9 mouse cellular contexts compared by ENCODE assay signal in genomic region chr9:21166516-21166915, GRCm38 (mm10). TPM values are rescaled to one million over a fixed set of nuclear protein-coding genes. Genes with fewer than 3 reads are reported as not detected.
A peak's percentile ranks its signal among the peaks of the same experiment; 100 is the strongest.
DNase-seq lines count a peak whose midpoint lies in the region; ATAC-seq and TF ChIP-seq lines count a peak whose summit lies in the region.
"Had no signal": no experiment of that assay in that cellular context is flagged by ENCODE, and none has a peak within 500 bp of the region (broad histone marks: within the 10 kb centered on the region; RNA-seq: fewer than 3 reads in every experiment).

No protein-coding gene starts in this region.

- H3K27me3 ChIP-seq in heart, adult 2 months (ENCODE audit: control insufficient read depth, insufficient read depth, low read length), result no peaks in the 10 kb centered on the region
- no peaks in the 10 kb centered on the region for H3K27me3 ChIP-seq in testis, adult 2 months (ENCODE audit: control insufficient read depth, insufficient read depth, low read length)
- peaks cover 60% of the 10 kb centered on the region for H3K27me3 ChIP-seq in liver, embryonic 15.5 days

- DNase-seq in heart, adult 2 months, result no peak
- no peak for DNase-seq in heart, postnatal 4 days
- no peak for DNase-seq in testis, postnatal 14 days (ENCODE audit: low spot score)
- no peak for DNase-seq in embryo, embryonic 11 days
- DNase-seq in c-Kit-positive CD71-positive TER-119-positive erythroid progenitor cells, embryonic 14.5 days (ENCODE audit: low spot score), result no peak
- DNase-seq: layer of hippocampus, adult 9-11 months had no signal

- no peak for TF ChIP-seq POLR2A in heart, adult 2 months (IDR thresholded peaks at IDR 0.05; ENCODE audit: insufficient read depth, low read depth, low read length)
- 0 out of 2 replicates have a peak, but pooled peaks have one; percentile 22 for TF ChIP-seq POLR2A in testis, adult 2 months (IDR thresholded peaks at IDR 0.05; ENCODE audit: control insufficient read depth, low read depth, low read length)

- no peaks in the 10 kb centered on the region for H3K36me3 ChIP-seq in heart, adult 2 months (ENCODE audit: control insufficient read depth, insufficient read depth, low read length)
- no peaks in the 10 kb centered on the region for H3K36me3 ChIP-seq in testis, adult 2 months (ENCODE audit: control insufficient read depth, insufficient read depth, low read length)
- no peaks in the 10 kb centered on the region for H3K36me3 ChIP-seq in liver, embryonic 15.5 days (replicated peaks)

- WGBS in heart, adult 2 months, result 33% methylated on average over 3 of the region's 3 CpGs
- WGBS in liver, embryonic 15.5 days (ENCODE audit: insufficient replicate concordance), result 26% methylated on average over 3 of the region's 3 CpGs

- peak overlapping the region; percentile 73 for H3K4me2 ChIP-seq in liver, embryonic 15.5 days

- intact Hi-C loops in heart, adult 2 months (cut with DNase I), result no loop called here

- H3K9me3 ChIP-seq in liver, embryonic 15.5 days (replicated peaks), result no peaks in the 10 kb centered on the region

- H3K4me1 ChIP-seq in heart, adult 2 months (ENCODE audit: control insufficient read depth, insufficient read depth, low read length), result peaks cover 16% of the 10 kb centered on the region
- H3K4me1 ChIP-seq in testis, adult 2 months (ENCODE audit: control insufficient read depth, insufficient read depth, low read length), result peaks cover 29% of the 10 kb centered on the region
- H3K4me1 ChIP-seq in liver, embryonic 15.5 days (replicated peaks), result peaks cover 65% of the 10 kb centered on the region

- no peaks in the 10 kb centered on the region for H3K79me2 ChIP-seq in heart, adult 2 months (replicated peaks; ENCODE audit: control insufficient read depth, insufficient read depth, low read length)

- TF ChIP-seq EP300 in heart, adult 2 months (IDR thresholded peaks at IDR 0.05; ENCODE audit: insufficient read depth, low read depth, low read length), result no peak

- peak overlapping the region; percentile 32 for H3K9ac ChIP-seq in heart, adult 2 months (ENCODE audit: low read depth, low read length)
- no peak overlapping the region for H3K9ac ChIP-seq in liver, embryonic 15.5 days

- ATAC-seq in liver, embryonic 15.5 days (ENCODE audit: insufficient read depth), result no peak
- no peak for ATAC-seq in monocyte, adult 5-6 weeks (replicated peaks; ENCODE audit: insufficient number of reproducible peaks, low FRiP score, low TSS enrichment, poor library complexity, severe bottlenecking)

- peak overlapping the region; percentile 58; the same call in 1 of the 2 replicates for H3K4me3 ChIP-seq in heart, adult 2 months
- H3K4me3 ChIP-seq in testis, adult 2 months (ENCODE audit: control insufficient read depth, low read depth, low read length), result peak overlapping the region; percentile 81
- 0 out of 2 replicates have a peak overlapping the region, but pooled peaks have one; percentile 50 for H3K4me3 ChIP-seq in liver, embryonic 15.5 days (replicated peaks)

- TF ChIP-seq CTCF in heart, adult 2 months (IDR thresholded peaks at IDR 0.05), result no peak
- TF ChIP-seq CTCF in testis, adult 2 months (IDR thresholded peaks at IDR 0.05; ENCODE audit: control insufficient read depth, insufficient read depth, insufficient replicate concordance, low read depth, low read length), result no peak

- no peak overlapping the region for H3K27ac ChIP-seq in heart, adult 2 months
- H3K27ac ChIP-seq in testis, adult 2 months (ENCODE audit: control insufficient read depth, insufficient read depth, low read depth, low read length), result no peak overlapping the region
- no peak overlapping the region for H3K27ac ChIP-seq in liver, embryonic 15.5 days (replicated peaks)

RNA-seq across cellular contexts. Expression of gene Pde4a, which starts 1.0 kb away (rescaled TPM):
- total RNA-seq in heart, adult 2 months (2021), result 10 to 100 TPM; 58.9 to 60.0 TPM
- polyA plus RNA-seq in heart, adult 2 months (2012; rRNA removed), result 57.2 and 68.9 TPM in 2 replicates
- total RNA-seq in heart, postnatal 4 days (2021), result 10 to 100 TPM; 18.7 to 21.1 TPM
- polyA plus RNA-seq in testis, adult 2 months (2012; rRNA removed), result 80.2 and 82.0 TPM in 2 replicates
- 1.7 and 1.8 TPM in 2 replicates for polyA plus RNA-seq in liver, embryonic 15.5 days (2015; fragmentation: Nextera tagmentation; extraction: Ambion mirVana)
- total RNA-seq in monocyte, adult 5-6 weeks (2017), result 2.1 to 5.6 TPM (median 2.5 TPM) in 3 replicates

RNA-seq across cellular contexts. Expression of gene Cdc37, which starts 16.7 kb away (rescaled TPM):
- total RNA-seq in heart, adult 2 months (2021), result 100 to 1,000 TPM; 150 to 162 TPM
- polyA plus RNA-seq in heart, adult 2 months (2012; rRNA removed), result 62.3 and 96.1 TPM in 2 replicates
- 100 to 1,000 TPM; 145 to 158 TPM for total RNA-seq in heart, postnatal 4 days (2021)
- polyA plus RNA-seq in testis, adult 2 months (2012; rRNA removed), result 38.1 and 40.6 TPM in 2 replicates
- 115 and 122 TPM in 2 replicates for polyA plus RNA-seq in liver, embryonic 15.5 days (2015; fragmentation: Nextera tagmentation; extraction: Ambion mirVana)
- 174 to 287 TPM (median 193 TPM) in 3 replicates for total RNA-seq in monocyte, adult 5-6 weeks (2017)

RNA-seq across cellular contexts. Expression of gene Tyk2, which starts 35.5 kb away (rescaled TPM):
- 1 to 10 TPM; 7.3 to 8.1 TPM for total RNA-seq in heart, adult 2 months (2021)
- polyA plus RNA-seq in heart, adult 2 months (2012; rRNA removed), result 13.5 and 13.7 TPM in 2 replicates
- total RNA-seq in heart, postnatal 4 days (2021), result 1 to 10 TPM; 7.7 to 8.2 TPM
- polyA plus RNA-seq in testis, adult 2 months (2012; rRNA removed), result 11.4 and 12.5 TPM in 2 replicates
- 7.4 and 8.8 TPM in 2 replicates for polyA plus RNA-seq in liver, embryonic 15.5 days (2015; fragmentation: Nextera tagmentation; extraction: Ambion mirVana)
- 38.4 to 87.0 TPM (median 42.5 TPM) in 3 replicates for total RNA-seq in monocyte, adult 5-6 weeks (2017)
